Mouse (Mus musculus) embryonic facial prominence, embryonic 13.5 days (tissue): Measurements from ENCODE around the gene Wdr5. TPM values are rescaled to one million over a fixed set of nuclear protein-coding genes. Genes with fewer than 3 reads are reported as not detected.
A peak's percentile ranks its signal among the peaks of the same experiment; 100 is the strongest.

ENCODE experiments used
- ATAC-seq: fragments of 200-750 bp; cut with Nextera tagmentation; 2 replicates; pipeline ENCODE4 v1.8.0; 2017; ENCODE audit warnings: low read depth; ENCODE audit not compliant: insufficient number of reproducible peaks, insufficient read depth, low FRiP score, low TSS enrichment
- H3K27ac ChIP-seq: fragments of 300-500 bp; sonication (generic); 2 replicates; pipeline ENCODE4 v1.5.1; 2015; ENCODE audit warnings: moderate library complexity, mild to moderate bottlenecking, inconsistent platforms
- H3K27me3 ChIP-seq: fragments of 300-500 bp; sonication (generic); 2 replicates; pipeline ENCODE4 v1.6.1; 2015; ENCODE audit warnings: mild to moderate bottlenecking, inconsistent platforms
- H3K36me3 ChIP-seq: fragments of 300-500 bp; sonication (generic); 2 replicates; pipeline ENCODE4 v1.6.1; 2015; ENCODE audit warnings: mild to moderate bottlenecking, inconsistent platforms
- H3K4me1 ChIP-seq: fragments of 300-500 bp; sonication (generic); 2 replicates; pipeline ENCODE4 v1.6.1; 2015; ENCODE audit warnings: inconsistent platforms
- H3K4me2 ChIP-seq: fragments of 300-500 bp; sonication (generic); 2 replicates; pipeline ENCODE4 v1.6.1; 2015; ENCODE audit warnings: moderate library complexity, mild to moderate bottlenecking, inconsistent platforms
- H3K4me3 ChIP-seq: fragments of 300-500 bp; sonication (generic); 2 replicates; pipeline ENCODE4 v1.5.1; 2015; ENCODE audit warnings: mild to moderate bottlenecking, inconsistent platforms
- H3K9ac ChIP-seq: fragments of 300-500 bp; sonication (generic); 2 replicates; pipeline ENCODE4 v1.6.1; 2015; ENCODE audit warnings: mild to moderate bottlenecking, inconsistent platforms
- H3K9me3 ChIP-seq: fragments of 300-500 bp; sonication (generic); 2 replicates; pipeline ENCODE4 v1.6.1; 2016; ENCODE audit warnings: inconsistent platforms
- WGBS: fragments of 180-500 bp; shearing (Covaris S2); methylation state at CpG from one replicate; pipeline ENCODE4 v1.1.7; 2015; ENCODE audit warnings: mixed read lengths; 5-methylcytosine and 5-hydroxymethylcytosine counted together
- polyA plus RNA-seq: library from polyadenylated mRNA; unstranded; fragments of >200 nt; fragmentation: Nextera tagmentation; extraction: Ambion mirVana; gene quantifications from 2 replicates; pipeline ENCODE4 v1.2.1, GENCODE M21; 2015

Wdr5 gene
- polyA plus RNA-seq, 1 experiment from 2014 or later = 57.9 TPM

DNA sequence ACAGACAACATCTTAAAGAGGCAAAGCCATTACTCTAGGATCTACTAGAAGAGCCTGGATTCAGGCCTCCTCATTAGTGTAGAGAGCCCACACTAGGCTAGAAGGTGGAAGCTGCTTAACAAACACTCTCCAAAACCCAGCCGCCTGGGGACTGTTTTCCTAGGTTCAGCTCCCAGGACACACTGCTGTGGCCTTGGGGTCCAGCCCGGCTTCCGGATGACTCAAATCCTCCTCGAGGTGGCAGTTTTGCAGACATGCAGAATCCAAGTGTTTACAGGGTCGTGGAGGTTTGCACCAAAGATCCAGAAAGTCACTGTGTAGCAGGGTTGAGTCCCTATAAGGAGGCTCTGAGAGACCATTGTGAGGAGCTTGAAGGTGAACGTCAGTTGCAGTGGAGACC, 42.0 kb downstream of the Wdr5 start:
- no peaks in the 10 kb centered on the region for H3K36me3 ChIP-seq
- WGBS = 76% methylated on average over 6 of the region's 6 CpGs
- ATAC-seq = no peak

DNA sequence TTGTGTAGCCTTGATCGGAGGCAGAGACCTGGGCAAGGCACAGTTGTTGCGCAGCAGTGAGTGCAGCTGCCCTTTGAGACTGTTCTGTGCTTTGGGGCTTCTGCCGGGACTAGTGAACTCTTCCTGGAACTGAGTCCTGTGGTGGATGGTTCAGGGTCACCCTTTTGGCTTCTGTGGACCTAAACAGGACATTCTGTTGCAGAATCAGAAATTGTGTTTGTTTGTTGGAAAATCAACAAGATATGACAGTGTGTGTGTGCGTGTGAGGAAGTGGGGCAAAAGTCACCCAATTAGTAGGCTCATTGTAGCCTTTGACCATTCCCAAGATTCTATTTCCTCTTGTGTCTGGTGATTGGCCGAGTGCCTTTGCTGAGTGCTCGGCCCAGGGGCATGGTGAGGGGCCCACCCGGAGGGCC, 45.8 kb downstream of the Wdr5 start:
- Histone ChIP-seq H3K9me3 (no peaks in the 10 kb centered on the region), H3K4me1 (peaks cover 4% of the 10 kb centered on the region; the same call in 1 of the 2 replicates), H3K27ac (no peak overlapping the region), H3K9ac (no peak overlapping the region), H3K36me3 (no peaks in the 10 kb centered on the region), H3K27me3 (no peaks in the 10 kb centered on the region), H3K4me3 (no peak overlapping the region), H3K4me2 (no peak overlapping the region)
- 72% methylated on average over 7 of the region's 7 CpGs for WGBS
- no peak for ATAC-seq

More for the DNA sequence above, 42.0 kb downstream of the Wdr5 start:
- no peak overlapping the region for H3K27ac ChIP-seq
- no peaks in the 10 kb centered on the region for H3K9me3 ChIP-seq
- no peak overlapping the region for H3K9ac ChIP-seq
- peaks cover 7% of the 10 kb centered on the region; the same call in 1 of the 2 replicates for H3K4me1 ChIP-seq
- H3K27me3 ChIP-seq = no peaks in the 10 kb centered on the region
- no peak overlapping the region for H3K4me2 ChIP-seq
- no peak overlapping the region for H3K4me3 ChIP-seq

DNA sequence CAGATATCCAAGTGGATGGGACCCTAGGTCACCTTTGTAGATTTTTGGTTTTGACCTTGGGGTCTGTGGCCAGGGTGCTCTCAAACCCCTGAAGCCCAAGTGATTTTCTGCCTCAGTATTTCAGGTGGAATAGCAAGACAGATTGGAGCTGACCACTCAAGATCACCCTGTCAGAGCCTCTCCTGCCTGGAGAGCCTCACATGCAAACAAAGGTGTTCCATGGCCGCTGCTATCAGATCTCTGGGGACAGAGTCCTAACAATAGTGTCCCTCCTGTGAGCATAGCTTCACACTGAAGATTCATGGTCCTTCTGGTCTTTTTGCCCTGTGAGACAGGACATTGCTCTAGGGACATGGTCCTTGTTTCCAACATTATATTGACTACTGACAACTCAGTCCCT, 46.2 kb downstream of the Wdr5 start:
- Histone ChIP-seq H3K36me3 (no peaks in the 10 kb centered on the region), H3K27ac (no peak overlapping the region), H3K9me3 (no peaks in the 10 kb centered on the region), H3K4me3 (no peak overlapping the region), H3K4me2 (no peak overlapping the region), H3K27me3 (no peaks in the 10 kb centered on the region), H3K9ac (no peak overlapping the region), H3K4me1 (peaks cover 4% of the 10 kb centered on the region; the same call in 1 of the 2 replicates)
- WGBS = 72% methylated on average over 1 of the region's 1 CpGs
- no peak for ATAC-seq

DNA sequence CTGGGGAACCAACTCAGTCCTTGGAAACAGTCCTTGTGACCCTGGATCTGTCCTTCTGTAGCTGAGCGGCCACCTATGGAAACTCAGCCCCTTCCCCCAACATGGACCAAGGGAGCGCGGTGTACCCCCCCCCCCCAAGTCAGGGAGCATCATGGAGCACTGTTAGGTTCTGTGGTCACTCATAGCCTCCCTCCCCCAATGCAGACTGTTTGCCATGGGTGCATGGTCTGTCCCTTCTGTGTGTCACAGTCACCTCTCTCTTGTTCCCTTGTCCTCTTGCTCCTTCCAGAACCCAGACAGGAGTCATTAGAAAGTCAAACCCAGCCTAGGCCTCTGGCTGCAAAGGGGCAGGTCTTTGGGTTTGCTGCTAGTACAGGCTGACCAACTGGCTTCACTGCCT, 46.9 kb downstream of the Wdr5 start:
- Histone ChIP-seq H3K27me3 (no peaks in the 10 kb centered on the region), H3K4me1 (peaks cover 4% of the 10 kb centered on the region; the same call in 1 of the 2 replicates), H3K4me2 (no peak overlapping the region), H3K9ac (no peak overlapping the region), H3K27ac (no peak overlapping the region), H3K9me3 (no peaks in the 10 kb centered on the region), H3K36me3 (no peaks in the 10 kb centered on the region), H3K4me3 (no peak overlapping the region)
- ATAC-seq = no peak
- 97% methylated on average over 3 of the region's 3 CpGs for WGBS

DNA sequence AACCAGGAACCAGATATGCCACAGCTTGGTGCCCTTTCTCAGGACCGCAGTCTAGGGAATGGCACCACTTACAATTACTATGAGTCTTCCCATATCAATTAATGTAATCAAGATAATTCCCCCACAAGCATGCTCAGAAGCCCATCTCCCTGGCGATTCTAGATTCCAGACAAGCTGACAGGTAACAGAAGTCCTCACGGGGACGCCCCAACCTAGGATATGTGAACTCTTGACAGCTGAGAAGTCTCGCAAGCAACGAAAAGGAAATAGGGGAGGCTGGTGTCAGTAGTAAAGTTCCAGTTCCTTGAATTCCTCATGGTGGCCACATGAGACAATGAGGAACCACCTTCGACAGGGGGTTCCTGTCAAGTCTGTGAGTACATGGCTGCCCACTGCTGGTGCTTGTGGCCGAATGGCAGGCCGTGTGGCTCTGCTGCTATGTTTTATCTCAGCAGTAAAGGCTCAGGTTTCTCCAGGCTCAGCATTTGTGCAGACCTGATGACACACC, 48.7 kb downstream of the Wdr5 start:
- Histone ChIP-seq H3K27me3 (no peaks in the 10 kb centered on the region), H3K27ac (no peak overlapping the region), H3K4me1 (peaks cover 9% of the 10 kb centered on the region), H3K9me3 (no peaks in the 10 kb centered on the region), H3K4me3 (no peak overlapping the region), H3K9ac (no peak overlapping the region), H3K4me2 (no peak overlapping the region), H3K36me3 (no peaks in the 10 kb centered on the region)
- ATAC-seq = no peak
- WGBS = 70% methylated on average over 9 of the region's 9 CpGs

DNA sequence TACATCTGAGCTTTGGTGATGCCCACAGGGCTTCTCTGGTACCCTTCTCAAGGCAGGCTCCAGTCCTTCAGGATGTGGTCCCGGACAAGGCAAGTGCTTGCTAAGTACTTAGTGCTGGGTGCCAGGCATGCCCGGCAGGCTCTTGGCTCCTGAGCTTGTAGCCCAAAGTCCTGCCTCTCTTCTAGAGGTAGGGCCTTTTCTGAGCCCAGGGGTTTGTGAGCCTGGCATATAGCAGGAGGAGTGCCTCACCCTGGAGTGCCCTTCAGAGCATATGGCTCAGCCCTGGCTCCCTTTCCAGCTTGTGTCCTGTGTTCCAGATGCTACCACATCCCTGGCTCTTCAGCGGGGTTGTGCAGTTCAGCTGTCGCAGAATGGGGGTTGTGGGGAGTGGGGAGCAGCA, 49.7 kb downstream of the Wdr5 start:
- Histone ChIP-seq H3K27me3 (no peaks in the 10 kb centered on the region), H3K4me3 (no peak overlapping the region), H3K9ac (no peak overlapping the region), H3K4me2 (no peak overlapping the region), H3K9me3 (no peaks in the 10 kb centered on the region), H3K4me1 (peaks cover 12% of the 10 kb centered on the region), H3K36me3 (no peaks in the 10 kb centered on the region), H3K27ac (no peak overlapping the region)
- WGBS = 81% methylated on average over 4 of the region's 4 CpGs
- no peak for ATAC-seq

DNA sequence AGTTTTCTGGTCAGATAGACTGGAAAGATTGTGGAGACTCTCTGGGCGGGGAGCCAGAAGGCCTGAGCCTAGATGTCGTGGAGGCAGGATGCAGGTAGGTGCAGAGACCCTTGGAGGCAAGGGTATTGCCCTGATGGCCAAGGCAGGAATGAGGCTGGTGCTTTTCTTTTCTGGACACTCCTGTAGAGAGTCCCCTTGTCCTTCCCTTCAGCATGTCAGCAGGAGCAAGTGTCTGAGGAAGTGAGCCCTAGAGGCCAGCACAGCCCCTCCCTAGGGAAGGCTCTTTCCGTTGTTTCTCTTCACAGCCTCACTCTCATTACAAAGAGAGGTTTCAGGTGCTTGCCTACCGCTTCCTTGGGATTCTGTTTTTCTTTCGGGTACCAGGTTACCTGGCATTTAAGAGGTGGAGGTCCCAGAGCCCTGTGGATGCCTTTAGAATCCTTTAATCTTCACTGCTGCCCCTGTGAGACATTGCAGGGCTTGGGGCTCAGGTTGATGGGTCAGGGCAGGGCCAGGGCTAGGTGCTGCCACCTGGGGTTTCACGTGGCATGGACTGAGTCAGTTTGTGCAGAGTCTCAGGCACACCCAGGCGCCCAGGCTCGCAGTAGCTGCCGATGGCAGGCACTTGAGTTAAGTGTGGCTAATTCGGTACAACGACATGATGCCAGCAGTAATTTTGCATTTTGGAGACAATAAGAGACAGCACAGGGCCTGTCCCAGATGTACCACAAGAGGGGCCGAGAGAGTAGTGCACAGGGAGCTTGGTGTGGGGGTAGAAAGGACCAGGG, 50.6 kb downstream of the Wdr5 start:
- H3K9ac ChIP-seq = 0 out of 2 replicates have a peak overlapping the region, but pooled peaks have one; percentile 32
- no peak overlapping the region for H3K4me2 ChIP-seq
- H3K27me3 ChIP-seq = no peaks in the 10 kb centered on the region
- peaks cover 12% of the 10 kb centered on the region for H3K4me1 ChIP-seq
- WGBS = 56% methylated on average over 12 of the region's 12 CpGs
- H3K9me3 ChIP-seq = no peaks in the 10 kb centered on the region
- H3K27ac ChIP-seq = no peak overlapping the region
- H3K36me3 ChIP-seq = no peaks in the 10 kb centered on the region
- H3K4me3 ChIP-seq = no peak overlapping the region
- no peak for ATAC-seq

DNA sequence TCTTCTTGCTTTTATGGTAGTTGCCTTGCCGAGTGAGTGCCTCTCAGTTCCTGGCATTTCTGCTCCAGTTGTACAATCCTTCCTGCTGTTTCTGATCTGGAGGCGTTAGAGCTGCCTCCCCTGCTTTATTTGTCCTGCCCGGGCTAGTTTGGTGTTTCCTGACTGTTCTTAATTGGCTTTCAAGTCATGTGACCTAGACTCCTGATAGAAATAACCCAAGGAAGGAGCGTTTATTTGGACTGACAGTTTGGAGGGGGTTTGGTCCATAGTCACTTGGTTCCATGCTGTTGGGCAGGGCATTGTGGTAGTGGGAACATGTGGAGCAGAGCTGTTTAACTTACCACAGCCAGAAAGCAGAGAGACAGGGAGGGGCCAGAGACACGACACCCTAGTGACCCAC, 55.9 kb downstream of the Wdr5 start:
- no peak overlapping the region for H3K9ac ChIP-seq
- no peak overlapping the region for H3K4me3 ChIP-seq
- H3K4me2 ChIP-seq = no peak overlapping the region
- WGBS = 59% methylated on average over 5 of the region's 5 CpGs
- no peak for ATAC-seq
- no peaks in the 10 kb centered on the region for H3K36me3 ChIP-seq
- H3K9me3 ChIP-seq = no peaks in the 10 kb centered on the region
- H3K4me1 ChIP-seq = peaks cover 22% of the 10 kb centered on the region
- no peak overlapping the region for H3K27ac ChIP-seq
- H3K27me3 ChIP-seq = no peaks in the 10 kb centered on the region

DNA sequence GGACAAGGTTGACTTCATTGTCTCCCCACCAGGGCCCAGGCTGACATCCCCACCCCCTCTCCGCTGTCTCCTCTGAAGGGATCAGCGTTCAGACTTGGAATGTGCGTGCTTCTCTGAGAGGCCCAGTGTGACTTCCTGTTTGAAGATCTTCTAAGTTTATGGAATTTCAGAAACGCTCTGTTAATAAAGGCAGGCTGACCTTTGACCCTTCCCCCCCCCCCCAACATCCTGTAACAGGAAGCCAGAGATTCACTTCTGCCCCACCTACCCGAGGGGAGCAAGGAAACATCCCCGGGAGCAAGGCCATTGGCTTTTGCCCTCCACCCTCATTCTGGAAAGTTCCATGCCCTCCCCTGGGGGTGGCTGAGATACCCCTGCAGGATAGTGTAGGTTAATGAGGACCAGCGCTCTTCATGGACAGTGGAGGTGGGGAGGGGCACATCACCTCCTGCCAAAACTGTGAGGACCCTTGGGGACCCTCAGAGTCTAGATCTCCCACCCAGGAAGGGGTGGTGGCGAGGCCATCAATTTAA, 57.4 kb downstream of the Wdr5 start:
- peaks cover 22% of the 10 kb centered on the region for H3K4me1 ChIP-seq
- H3K27ac ChIP-seq = no peak overlapping the region
- H3K9ac ChIP-seq = no peak overlapping the region
- no peaks in the 10 kb centered on the region for H3K27me3 ChIP-seq
- H3K4me3 ChIP-seq = no peak overlapping the region
- no peak overlapping the region for H3K4me2 ChIP-seq
- ATAC-seq = no peak
- WGBS = 38% methylated on average over 8 of the region's 8 CpGs
- no peaks in the 10 kb centered on the region for H3K9me3 ChIP-seq
- H3K36me3 ChIP-seq = no peaks in the 10 kb centered on the region

DNA sequence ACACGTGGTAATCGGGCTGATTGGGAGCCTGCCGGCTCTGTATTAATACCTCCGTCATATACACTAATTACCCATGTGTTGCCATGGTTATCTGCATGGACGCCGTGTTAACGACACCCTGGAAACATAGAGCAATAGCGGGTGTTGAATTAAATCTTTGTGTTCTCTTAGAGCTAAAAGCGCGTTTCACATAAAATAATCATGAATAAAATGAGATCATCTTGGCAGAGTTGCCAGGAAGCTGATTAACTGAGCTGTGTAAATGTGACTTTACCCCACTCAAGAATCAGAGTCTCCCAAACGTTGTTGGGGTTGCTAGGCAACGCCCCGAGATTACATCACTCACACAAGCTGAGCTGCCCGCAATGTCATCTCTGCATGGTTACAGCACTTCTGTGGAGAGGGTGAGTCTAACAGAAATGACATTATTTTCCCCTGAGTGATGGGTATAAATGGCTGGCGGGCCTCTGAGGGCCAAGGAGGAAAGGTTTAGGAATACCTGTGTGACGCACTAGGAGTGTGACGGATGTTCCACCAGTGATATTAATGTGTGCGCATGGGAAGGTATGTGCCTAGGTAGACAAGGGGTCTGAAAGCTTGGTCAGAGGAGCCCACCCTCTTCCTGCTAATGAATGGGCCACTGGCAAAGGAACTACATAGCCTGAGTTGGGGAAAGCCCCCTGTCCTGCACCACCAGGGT, 58.1 kb downstream of the Wdr5 start:
- no peaks in the 10 kb centered on the region for H3K36me3 ChIP-seq
- no peak overlapping the region for H3K9ac ChIP-seq
- ATAC-seq = no peak
- no peaks in the 10 kb centered on the region for H3K9me3 ChIP-seq
- no peak overlapping the region for H3K4me2 ChIP-seq
- H3K4me1 ChIP-seq = peaks cover 22% of the 10 kb centered on the region
- no peak overlapping the region for H3K27ac ChIP-seq
- 59% methylated on average over 18 of the region's 18 CpGs for WGBS
- no peak overlapping the region for H3K4me3 ChIP-seq
- H3K27me3 ChIP-seq = no peaks in the 10 kb centered on the region

DNA sequence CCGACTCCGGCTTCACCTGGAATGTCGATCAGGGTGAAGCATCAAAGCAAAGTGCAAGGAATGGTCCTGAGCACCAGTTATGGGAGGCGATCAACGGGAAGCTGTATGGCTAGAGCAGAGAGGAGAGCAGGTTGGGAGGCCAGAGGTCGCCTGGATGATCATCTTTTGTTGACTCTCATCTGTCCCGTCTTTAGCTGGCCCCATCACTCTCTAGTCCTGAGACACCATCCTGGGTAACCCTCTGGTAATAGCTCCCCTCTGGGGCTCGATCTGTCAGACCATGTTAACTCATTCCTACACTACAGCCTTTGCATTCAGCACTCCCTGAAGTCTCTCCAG, 58.6 kb downstream of the Wdr5 start:
- H3K4me1 ChIP-seq = peaks cover 19% of the 10 kb centered on the region
- no peaks in the 10 kb centered on the region for H3K9me3 ChIP-seq
- H3K36me3 ChIP-seq = no peaks in the 10 kb centered on the region
- 76% methylated on average over 8 of the region's 8 CpGs for WGBS
- ATAC-seq = no peak
- no peak overlapping the region for H3K4me2 ChIP-seq
- H3K27ac ChIP-seq = no peak overlapping the region
- H3K9ac ChIP-seq = no peak overlapping the region
- H3K27me3 ChIP-seq = no peaks in the 10 kb centered on the region
- H3K4me3 ChIP-seq = no peak overlapping the region

DNA sequence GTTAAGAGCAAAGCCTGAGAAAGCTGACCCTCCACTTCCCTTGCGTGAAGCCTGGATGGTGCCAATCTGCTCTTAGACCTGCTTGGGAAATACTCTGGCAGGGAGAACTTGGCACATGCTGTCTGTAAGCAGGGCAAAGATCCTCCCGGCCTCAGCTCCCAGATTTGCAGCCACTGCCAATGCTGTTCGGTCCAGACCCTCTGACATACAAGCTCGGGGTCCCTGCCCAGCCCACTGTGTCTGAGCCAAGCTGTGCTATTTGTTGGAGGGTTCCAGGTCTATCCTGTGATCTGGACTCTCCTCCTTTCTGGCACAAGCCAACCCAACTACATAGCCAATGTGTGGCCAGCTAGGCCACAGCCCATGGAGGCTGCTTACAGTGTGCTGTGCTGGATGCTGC, 61.5 kb downstream of the Wdr5 start:
- Histone ChIP-seq H3K27me3 (no peaks in the 10 kb centered on the region), H3K27ac (no peak overlapping the region), H3K36me3 (no peaks in the 10 kb centered on the region), H3K4me3 (no peak overlapping the region), H3K9ac (no peak overlapping the region), H3K4me1 (peaks cover 14% of the 10 kb centered on the region; the same call in 1 of the 2 replicates), H3K9me3 (no peaks in the 10 kb centered on the region), H3K4me2 (no peak overlapping the region)
- ATAC-seq = no peak
- WGBS = 85% methylated on average over 4 of the region's 4 CpGs
